Mouse (Mus musculus): ENCODE results near the gene Cplx3. TPM values are rescaled to one million over a fixed set of nuclear protein-coding genes. Genes with fewer than 3 reads are reported as not detected.

The Cplx3 gene
- polyA plus RNA-seq, 1 experiment from 2014 or later = not detected

DNA sequence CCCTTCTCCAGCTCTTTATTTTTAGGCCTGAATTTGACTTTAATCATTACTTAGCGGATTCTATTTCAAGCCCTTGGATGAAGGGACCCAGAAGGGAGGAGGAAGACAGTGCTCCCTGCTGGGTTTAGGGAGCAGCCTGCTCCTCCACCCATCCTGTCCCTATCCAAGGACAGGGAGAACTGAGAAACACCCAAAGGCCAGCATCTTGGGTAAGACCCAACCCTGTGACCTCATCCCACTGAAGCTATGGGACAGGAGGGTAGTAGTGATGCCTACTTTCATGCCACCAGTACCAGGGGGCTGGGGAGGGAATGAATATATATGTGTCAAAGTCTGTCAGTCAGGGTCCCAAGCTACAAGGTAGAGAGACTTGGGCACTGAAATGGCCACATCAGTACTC is 34.9 kb upstream of the Cplx3 start:
- ATAC-seq (replicated peaks; ENCODE audit: low FRiP score) (no peak), DNase-seq (ENCODE audit: low spot score) (no peak)
- H3K27me3 ChIP-seq (replicated peaks; ENCODE audit: control insufficient read depth, insufficient read depth, low read length) = no peaks in the 10 kb centered on the region
- H3K4me2 ChIP-seq = peak overlapping the region; percentile 73
- peaks cover 4% of the 10 kb centered on the region; the same call in 1 of the 2 replicates for H3K36me3 ChIP-seq (ENCODE audit: control insufficient read depth, insufficient read depth, low read length)
- H3K27ac ChIP-seq (ENCODE audit: low read depth, low read length) = peak overlapping the region; percentile 87
- 83% methylated on average over 1 of the region's 1 CpGs for WGBS
- peak overlapping the region; percentile 34; the same call in 1 of the 2 replicates for H3K9ac ChIP-seq (ENCODE audit: low read depth, low read length)
- H3K4me3 ChIP-seq (ENCODE audit: low read depth, low read length) = peak overlapping the region; percentile 38
- H3K4me1 ChIP-seq (replicated peaks; ENCODE audit: control insufficient read depth, insufficient read depth, low read length) = peaks cover 78% of the 10 kb centered on the region
- no peaks in the 10 kb centered on the region for H3K9me3 ChIP-seq (ENCODE audit: control insufficient read depth, low read length)

DNA sequence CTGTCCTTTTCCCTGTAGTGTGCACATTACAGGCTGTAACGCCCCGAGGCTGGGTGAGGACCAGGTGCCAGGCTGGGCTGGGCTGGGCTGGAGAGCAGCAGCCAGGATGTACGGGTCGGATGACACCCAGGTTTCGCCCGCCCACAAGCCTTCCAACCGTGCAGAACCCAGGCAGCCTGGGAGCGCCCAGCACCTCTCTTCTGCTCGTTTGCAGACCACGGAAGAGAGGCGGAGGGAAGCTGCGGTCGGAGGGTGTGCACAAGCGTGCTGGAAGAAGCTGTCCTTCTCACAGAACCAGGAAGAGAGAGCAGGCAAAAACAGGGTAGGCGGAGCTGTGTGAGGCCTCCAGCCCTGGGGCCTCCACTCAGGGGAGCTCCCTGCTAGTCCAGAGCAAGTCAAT is 34.3 kb upstream of the Cplx3 start:
- Histone ChIP-seq H3K27ac (ENCODE audit: low read depth, low read length) (peak overlapping the region; percentile 87), H3K9ac (ENCODE audit: low read depth, low read length) (peak overlapping the region; percentile 57), H3K36me3 (ENCODE audit: control insufficient read depth, insufficient read depth, low read length) (peaks cover 4% of the 10 kb centered on the region; the same call in 1 of the 2 replicates), H3K4me1 (replicated peaks; ENCODE audit: control insufficient read depth, insufficient read depth, low read length) (peaks cover 76% of the 10 kb centered on the region), H3K27me3 (replicated peaks; ENCODE audit: control insufficient read depth, insufficient read depth, low read length) (no peaks in the 10 kb centered on the region), H3K4me2 (peak overlapping the region; percentile 73), H3K9me3 (ENCODE audit: control insufficient read depth, low read length) (no peaks in the 10 kb centered on the region), H3K4me3 (ENCODE audit: low read depth, low read length) (peak overlapping the region; percentile 38)
- DNase-seq (ENCODE audit: low spot score) (no peak), ATAC-seq (replicated peaks; ENCODE audit: low FRiP score) (peak; percentile 56)
- WGBS = 14% methylated on average over 15 of the region's 15 CpGs

DNA sequence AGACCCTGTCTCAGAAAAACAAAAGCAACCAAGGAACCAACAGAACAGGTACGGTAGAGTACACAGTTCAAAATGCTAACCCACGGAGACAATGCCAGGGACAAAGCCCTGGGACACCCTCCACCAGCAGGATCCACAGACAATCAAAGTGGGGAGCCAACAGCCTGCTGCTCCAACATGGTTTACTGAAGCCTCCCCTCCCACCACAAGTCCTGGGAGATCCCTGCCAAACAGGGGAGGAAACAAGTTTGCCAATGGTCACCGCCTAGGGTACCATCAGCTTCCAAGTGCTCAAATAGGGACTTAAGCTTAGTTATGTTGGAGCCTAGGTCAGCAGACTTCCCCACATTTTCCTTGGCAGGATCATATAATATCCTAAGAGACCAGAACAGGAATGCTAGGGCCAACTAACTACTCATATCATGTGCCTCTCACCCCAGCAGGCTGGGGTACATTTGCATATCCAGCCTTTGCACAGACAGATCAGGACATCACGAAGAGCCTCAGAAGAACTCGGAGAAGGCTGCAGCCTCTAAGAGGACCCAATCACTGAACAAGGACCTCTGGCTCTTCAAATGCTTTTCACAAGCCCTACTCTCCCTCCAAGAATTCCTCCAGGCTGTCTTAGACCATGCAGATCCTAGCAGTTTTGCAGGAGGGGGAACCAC is 33.7 kb upstream of the Cplx3 start:
- ATAC-seq (replicated peaks; ENCODE audit: low FRiP score) (no peak), DNase-seq (ENCODE audit: low spot score) (no peak)
- Histone ChIP-seq H3K4me2 (peak overlapping the region; percentile 73), H3K4me3 (ENCODE audit: low read depth, low read length) (peak overlapping the region; percentile 38), H3K9me3 (ENCODE audit: control insufficient read depth, low read length) (no peaks in the 10 kb centered on the region), H3K27ac (ENCODE audit: low read depth, low read length) (peak overlapping the region; percentile 87), H3K4me1 (replicated peaks; ENCODE audit: control insufficient read depth, insufficient read depth, low read length) (peaks cover 76% of the 10 kb centered on the region), H3K27me3 (replicated peaks; ENCODE audit: control insufficient read depth, insufficient read depth, low read length) (no peaks in the 10 kb centered on the region), H3K9ac (ENCODE audit: low read depth, low read length) (peak overlapping the region; percentile 57), H3K36me3 (ENCODE audit: control insufficient read depth, insufficient read depth, low read length) (peaks cover 4% of the 10 kb centered on the region; the same call in 1 of the 2 replicates)
- WGBS = 62% methylated on average over 5 of the region's 5 CpGs

DNA sequence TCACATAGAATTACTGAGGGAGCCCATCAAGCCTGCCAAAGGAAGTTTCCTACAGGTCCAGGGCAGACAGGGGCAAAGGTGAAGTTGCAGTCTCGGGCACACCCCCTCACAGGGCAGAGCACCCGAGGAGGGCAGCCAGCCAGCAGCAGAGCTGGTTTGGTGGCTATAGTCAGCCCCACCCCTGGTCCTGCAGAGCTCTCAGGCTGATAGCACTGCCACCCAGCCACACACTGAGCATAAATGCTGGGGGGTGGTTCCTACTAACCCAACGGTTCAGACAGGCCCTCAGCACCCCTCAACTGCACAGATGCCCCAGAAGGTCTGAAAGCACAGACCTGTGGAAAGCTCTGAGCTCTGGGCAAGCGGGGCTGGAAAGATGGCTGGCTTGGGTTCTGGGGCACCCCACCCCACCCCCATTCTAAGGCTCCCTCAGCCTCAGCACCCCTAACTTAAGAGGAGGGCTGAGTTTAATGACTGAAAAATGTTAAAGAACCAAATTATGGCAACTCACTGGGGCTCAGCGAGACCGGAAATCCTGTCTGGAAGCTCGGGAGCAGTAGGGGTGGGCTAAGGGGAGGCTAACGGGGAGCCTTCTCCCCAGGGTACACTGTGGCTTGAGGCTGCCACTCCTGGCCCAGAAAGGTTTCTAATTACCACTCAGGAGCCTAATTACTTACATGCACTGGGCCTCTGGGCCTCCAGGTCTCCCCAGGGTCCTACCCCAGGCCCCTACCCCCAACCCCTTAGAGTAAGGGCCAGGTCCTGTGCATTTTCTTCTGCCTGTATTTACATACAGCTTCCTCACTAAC is 32.8 kb upstream of the Cplx3 start:
- Histone ChIP-seq H3K27ac (ENCODE audit: low read depth, low read length) (peak overlapping the region; percentile 87), H3K4me3 (ENCODE audit: low read depth, low read length) (peak overlapping the region; percentile 3), H3K36me3 (ENCODE audit: control insufficient read depth, insufficient read depth, low read length) (peaks cover 4% of the 10 kb centered on the region; the same call in 1 of the 2 replicates), H3K27me3 (replicated peaks; ENCODE audit: control insufficient read depth, insufficient read depth, low read length) (no peaks in the 10 kb centered on the region), H3K9ac (ENCODE audit: low read depth, low read length) (peak overlapping the region; percentile 57), H3K4me1 (replicated peaks; ENCODE audit: control insufficient read depth, insufficient read depth, low read length) (peaks cover 77% of the 10 kb centered on the region), H3K9me3 (ENCODE audit: control insufficient read depth, low read length) (no peaks in the 10 kb centered on the region), H3K4me2 (peak overlapping the region; percentile 73)
- peak; percentile 83 for ATAC-seq (replicated peaks; ENCODE audit: low FRiP score)
- no peak for DNase-seq (ENCODE audit: low spot score)
- 26% methylated on average over 8 of the region's 8 CpGs for WGBS

DNA sequence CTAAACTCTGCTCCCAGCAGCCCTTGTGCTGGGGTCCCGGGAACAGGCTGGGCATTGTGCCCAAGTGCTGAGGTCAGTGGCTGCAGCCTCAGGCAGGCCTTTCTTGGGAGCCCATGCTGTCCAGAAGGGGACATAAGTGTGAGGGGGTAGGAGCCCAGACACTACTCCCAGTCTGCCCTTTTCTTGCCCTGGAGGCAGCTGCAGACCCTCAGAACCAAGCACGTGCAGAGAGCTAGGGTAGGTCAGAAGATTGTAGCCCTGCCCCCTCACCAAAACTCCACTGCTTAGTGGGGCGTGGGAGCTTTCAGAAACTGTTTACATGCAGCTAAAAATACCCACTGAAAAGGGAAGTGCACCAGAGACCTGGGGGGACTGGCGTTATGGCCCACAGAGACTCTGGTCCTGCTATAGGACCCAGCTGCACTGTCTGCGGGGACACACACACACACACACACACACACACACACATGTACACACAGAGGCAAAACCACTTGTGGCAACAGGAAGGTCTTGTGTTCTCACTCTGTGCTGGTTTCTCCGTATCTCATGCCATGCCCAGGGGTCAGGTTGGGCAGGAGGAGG is 31.8 kb upstream of the Cplx3 start:
- 29% methylated on average over 6 of the region's 6 CpGs for WGBS
- peak overlapping the region; percentile 57 for H3K9ac ChIP-seq (ENCODE audit: low read depth, low read length)
- H3K36me3 ChIP-seq (ENCODE audit: control insufficient read depth, insufficient read depth, low read length) = peaks cover 4% of the 10 kb centered on the region; the same call in 1 of the 2 replicates
- H3K9me3 ChIP-seq (ENCODE audit: control insufficient read depth, low read length) = no peaks in the 10 kb centered on the region
- H3K4me2 ChIP-seq = peak overlapping the region; percentile 73
- H3K27me3 ChIP-seq (replicated peaks; ENCODE audit: control insufficient read depth, insufficient read depth, low read length) = no peaks in the 10 kb centered on the region
- peak overlapping the region; percentile 87; the same call in 1 of the 2 replicates for H3K27ac ChIP-seq (ENCODE audit: low read depth, low read length)
- no peak for ATAC-seq (replicated peaks; ENCODE audit: low FRiP score)
- H3K4me3 ChIP-seq (ENCODE audit: low read depth, low read length) = peak overlapping the region; percentile 5; the same call in 1 of the 2 replicates
- H3K4me1 ChIP-seq (replicated peaks; ENCODE audit: control insufficient read depth, insufficient read depth, low read length) = peaks cover 69% of the 10 kb centered on the region
- DNase-seq (ENCODE audit: low spot score) = no peak

DNA sequence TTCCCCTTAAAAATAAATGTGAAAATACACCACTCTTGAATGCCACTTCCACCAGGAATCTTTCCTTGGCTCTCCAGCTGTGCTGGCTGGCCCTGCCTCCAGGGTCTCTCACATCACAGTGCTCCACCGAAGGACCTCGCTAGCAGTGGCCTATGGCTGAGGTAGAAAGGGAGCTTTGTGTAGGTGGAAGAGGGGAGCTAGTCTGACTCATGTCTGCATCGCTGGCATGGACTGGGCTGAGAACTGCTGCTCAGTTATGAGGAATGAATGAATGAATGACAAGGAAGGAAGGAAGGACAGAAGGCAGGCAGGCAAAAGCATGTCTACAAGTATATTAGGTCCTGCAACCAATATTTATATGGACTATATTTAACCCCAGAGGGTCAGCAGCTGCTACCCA is 31.2 kb upstream of the Cplx3 start:
- Histone ChIP-seq H3K27ac (ENCODE audit: low read depth, low read length) (peak overlapping the region; percentile 87; the same call in 1 of the 2 replicates), H3K9ac (ENCODE audit: low read depth, low read length) (peak overlapping the region; percentile 48; the same call in 1 of the 2 replicates), H3K4me2 (peak overlapping the region; percentile 73), H3K27me3 (replicated peaks; ENCODE audit: control insufficient read depth, insufficient read depth, low read length) (no peaks in the 10 kb centered on the region), H3K9me3 (ENCODE audit: control insufficient read depth, low read length) (no peaks in the 10 kb centered on the region), H3K4me1 (replicated peaks; ENCODE audit: control insufficient read depth, insufficient read depth, low read length) (peaks cover 63% of the 10 kb centered on the region), H3K36me3 (ENCODE audit: control insufficient read depth, insufficient read depth, low read length) (peaks cover 4% of the 10 kb centered on the region; the same call in 1 of the 2 replicates), H3K4me3 (ENCODE audit: low read depth, low read length) (0 out of 2 replicates have a peak overlapping the region, but pooled peaks have one; percentile 5)
- WGBS = 63% methylated on average over 3 of the region's 3 CpGs
- no peak for DNase-seq (ENCODE audit: low spot score)
- ATAC-seq (replicated peaks; ENCODE audit: low FRiP score) = no peak

DNA sequence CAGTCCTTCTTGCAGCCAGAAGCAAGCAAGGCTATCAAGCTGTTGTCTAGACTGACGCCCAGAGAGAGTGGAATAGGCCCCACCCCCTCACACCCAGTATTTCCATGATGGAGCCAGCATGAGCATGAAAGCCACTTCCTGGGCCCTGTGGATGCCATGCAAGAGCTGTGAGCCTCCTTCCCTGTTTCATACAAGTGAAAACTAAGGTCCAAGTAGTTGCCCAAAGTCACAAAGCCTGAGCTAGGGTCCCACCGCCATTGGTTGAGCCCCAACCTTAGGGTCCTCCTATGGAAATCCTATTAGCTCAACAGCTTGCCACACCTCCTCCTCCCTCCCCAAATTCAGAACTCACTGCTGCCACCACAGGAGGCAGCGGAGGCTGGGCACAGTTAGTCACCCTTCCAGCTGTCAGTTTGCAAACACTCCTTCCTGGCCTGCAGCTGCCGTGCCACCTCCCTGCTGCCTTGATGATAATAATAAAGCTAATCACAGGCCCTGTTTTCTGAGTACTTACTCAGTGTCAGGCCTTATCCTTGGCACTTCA is 27.5 kb upstream of the Cplx3 start:
- H3K4me3 ChIP-seq (ENCODE audit: low read depth, low read length) = no peak overlapping the region
- no peak for ATAC-seq (replicated peaks; ENCODE audit: low FRiP score)
- peaks cover 30% of the 10 kb centered on the region for H3K36me3 ChIP-seq (ENCODE audit: control insufficient read depth, insufficient read depth, low read length)
- H3K9me3 ChIP-seq (ENCODE audit: control insufficient read depth, low read length) = no peaks in the 10 kb centered on the region
- no peak overlapping the region for H3K9ac ChIP-seq (ENCODE audit: low read depth, low read length)
- DNase-seq (ENCODE audit: low spot score) = no peak
- 38% methylated on average over 4 of the region's 4 CpGs for WGBS
- no peaks in the 10 kb centered on the region for H3K27me3 ChIP-seq (replicated peaks; ENCODE audit: control insufficient read depth, insufficient read depth, low read length)
- no peak overlapping the region for H3K27ac ChIP-seq (ENCODE audit: low read depth, low read length)
- H3K4me2 ChIP-seq = no peak overlapping the region
- H3K4me1 ChIP-seq (replicated peaks; ENCODE audit: control insufficient read depth, insufficient read depth, low read length) = peaks cover 27% of the 10 kb centered on the region

DNA sequence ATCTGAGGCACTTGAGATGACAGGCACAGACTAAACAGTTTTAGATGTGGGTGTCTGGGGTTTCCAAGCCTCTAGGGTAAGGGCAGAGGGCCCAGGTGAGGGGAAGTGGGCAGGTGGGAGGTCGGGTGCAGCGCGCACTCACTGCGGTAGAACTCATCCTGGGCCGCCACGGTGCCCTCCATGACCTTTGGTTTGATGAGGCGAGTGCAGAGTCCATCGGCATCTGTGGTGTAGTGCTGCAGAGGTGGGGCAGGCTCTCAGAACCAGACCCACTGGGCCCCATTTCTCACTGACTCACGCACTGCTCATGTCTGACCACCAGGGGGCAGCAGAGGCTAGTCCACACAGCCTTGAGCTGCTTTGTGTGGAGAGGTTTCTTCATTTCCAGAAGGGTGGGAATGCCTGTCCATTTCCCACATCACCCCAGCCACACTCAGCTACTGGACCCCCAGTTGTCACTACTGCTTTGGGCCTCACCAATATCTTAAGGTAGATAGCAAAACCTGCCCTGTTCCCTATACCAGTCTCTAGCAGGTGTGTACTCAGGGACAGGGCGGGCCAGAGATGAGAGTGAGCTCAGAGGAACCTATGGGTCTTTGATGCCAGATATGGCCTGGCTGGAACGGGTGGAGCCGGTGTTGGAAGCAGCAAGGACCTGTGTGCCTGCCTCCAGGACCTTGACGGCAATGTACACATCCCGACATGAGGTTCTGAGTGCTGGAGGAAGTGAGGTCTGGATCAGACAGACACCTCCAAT is 23.2 kb upstream of the Cplx3 start:
- Histone ChIP-seq H3K9ac (ENCODE audit: low read depth, low read length) (no peak overlapping the region), H3K4me2 (no peak overlapping the region), H3K36me3 (ENCODE audit: control insufficient read depth, insufficient read depth, low read length) (peaks cover 56% of the 10 kb centered on the region), H3K27me3 (replicated peaks; ENCODE audit: control insufficient read depth, insufficient read depth, low read length) (no peaks in the 10 kb centered on the region), H3K27ac (ENCODE audit: low read depth, low read length) (no peak overlapping the region), H3K9me3 (ENCODE audit: control insufficient read depth, low read length) (no peaks in the 10 kb centered on the region), H3K4me1 (replicated peaks; ENCODE audit: control insufficient read depth, insufficient read depth, low read length) (peaks cover 7% of the 10 kb centered on the region), H3K4me3 (ENCODE audit: low read depth, low read length) (no peak overlapping the region)
- ATAC-seq (replicated peaks; ENCODE audit: low FRiP score) = peak; percentile 64
- 68% methylated on average over 14 of the region's 14 CpGs for WGBS
- peak; percentile 82 for DNase-seq (ENCODE audit: low spot score)

Data from liver, embryonic 11.5 days (tissue).